ENCODE assay signal across 27 mouse cellular contexts in genomic region chr12:115603763-115604162, GRCm38 (mm10).
"Had no signal": no experiment of that assay in that cellular context is flagged by ENCODE, and none has a peak within 500 bp of the region (broad histone marks: within the 10 kb centered on the region; RNA-seq: fewer than 3 reads in every experiment).

No protein-coding gene starts in this region.

- H3K4me2 ChIP-seq: heart, embryonic 11.5 days; heart, embryonic 13.5 days; heart, embryonic 15.5 days; hindbrain, embryonic 12.5 days; hindbrain, embryonic 14.5 days; intestine, embryonic 15.5 days; limb, embryonic 12.5 days; liver, embryonic 11.5 days had no signal

- H3K9ac ChIP-seq: heart, embryonic 13.5 days; heart, embryonic 15.5 days; hindbrain, embryonic 12.5 days; hindbrain, embryonic 14.5 days; intestine, embryonic 15.5 days; limb, embryonic 12.5 days had no signal

- ATAC-seq: hindbrain, embryonic 16.5 days; inflammation-experienced regulatory T-cells, adult 6 months; intestine, embryonic 15.5 days; intestine, postnatal 0 days had no signal

- H3K27me3 ChIP-seq: heart, embryonic 13.5 days; heart, embryonic 15.5 days; hindbrain, embryonic 12.5 days; intestine, embryonic 15.5 days; limb, embryonic 12.5 days had no signal

- H3K4me1 ChIP-seq: heart, embryonic 13.5 days; heart, embryonic 15.5 days; hindbrain, embryonic 12.5 days; intestine, embryonic 15.5 days; limb, embryonic 10.5 days; limb, embryonic 12.5 days had no signal

- H3K27ac ChIP-seq: gastrocnemius, adult 2 months; heart, adult 2 months; heart, embryonic 13.5 days; heart, embryonic 15.5 days; hindbrain, embryonic 12.5 days; hindbrain, embryonic 14.5 days; intestine, embryonic 15.5 days; layer of hippocampus, adult 2 months; left cerebral cortex, adult 2 months; limb, embryonic 10.5 days; limb, embryonic 12.5 days had no signal

- H3K36me3 ChIP-seq: heart, embryonic 13.5 days; heart, embryonic 15.5 days; hindbrain, embryonic 12.5 days; intestine, embryonic 15.5 days; limb, embryonic 10.5 days; limb, embryonic 12.5 days had no signal

- H3K4me3 ChIP-seq: gastrocnemius, adult 2 months; heart, adult 2 months; heart, embryonic 13.5 days; heart, embryonic 15.5 days; hindbrain, embryonic 12.5 days; intestine, embryonic 15.5 days; layer of hippocampus, adult 2 months; left cerebral cortex, adult 2 months; limb, embryonic 10.5 days; limb, embryonic 12.5 days had no signal

- H3K9me3 ChIP-seq: intestine, embryonic 15.5 days had no signal

- DNase-seq: gastrocnemius, adult 2 months; gastrocnemius, postnatal 10 days; gastrocnemius, postnatal 25 days; heart, adult 11 months; heart, adult 2 months; heart, postnatal 14 days; heart, postnatal 36 days; kidney, adult 18-20 months; kidney, adult 8-10 months; kidney, postnatal 10 days; kidney, postnatal 25 days; kidney, postnatal 4 days; liver had no signal
